In genomic region chr11:93995111-93995719, GRCm38 (mm10) we compare ENCODE assay signal across 8 mouse cellular contexts. TPM values are rescaled to one million over a fixed set of nuclear protein-coding genes. Genes with fewer than 3 reads are reported as not detected.
A peak's percentile ranks its signal among the peaks of the same experiment; 100 is the strongest.
DNase-seq lines count a peak whose midpoint lies in the region; ATAC-seq lines count a peak whose summit lies in the region.

No protein-coding gene starts in this region.

- DNase-seq in T-cell, adult 2 months (ENCODE audit: low spot score) = peak; percentile 95
- DNase-seq in cerebellum, postnatal 36 days = peak; percentile 67 to 72
- DNase-seq in frontal cortex, postnatal 36 days (ENCODE audit: low spot score in 2 of 2) = peak; percentile 77 to 84
- peak; percentile 28 for DNase-seq in hindbrain, embryonic 14.5 days (ENCODE audit: low spot score)
- DNase-seq in layer of hippocampus, postnatal 36 days = peak; percentile 63 to 67
- peak; percentile 94 for DNase-seq in lung, postnatal 25 days (ENCODE audit: low spot score)
- DNase-seq in retina, embryonic 14.5 days (ENCODE audit: low spot score) = peak; percentile 38
- DNase-seq in thymus, postnatal 36 days = peak; percentile 59 to 76

- peak overlapping the region; percentile 93 for H3K27ac ChIP-seq in hindbrain, embryonic 14.5 days

- peaks cover 34% of the 10 kb centered on the region for H3K4me1 ChIP-seq in hindbrain, embryonic 14.5 days (replicated peaks; ENCODE audit: control insufficient read depth, insufficient read depth, low read length)

- WGBS in hindbrain, embryonic 14.5 days = 9% methylated on average over 15 of the region's 15 CpGs

- H3K36me3 ChIP-seq in hindbrain, embryonic 14.5 days (replicated peaks; ENCODE audit: control insufficient read depth, insufficient read depth) = no peaks in the 10 kb centered on the region

- H3K27me3 ChIP-seq in hindbrain, embryonic 14.5 days (ENCODE audit: control insufficient read depth, insufficient read depth, low read length) = no peaks in the 10 kb centered on the region

- H3K9ac ChIP-seq in hindbrain, embryonic 14.5 days = peak overlapping the region; percentile 55

- H3K4me2 ChIP-seq in hindbrain, embryonic 14.5 days (replicated peaks) = peak overlapping the region; percentile 81

- peak; percentile 28; the same call in 1 of the 2 replicates for ATAC-seq in hindbrain, embryonic 14.5 days (ENCODE audit: low FRiP score)

- peak overlapping the region; percentile 72 for H3K4me3 ChIP-seq in hindbrain, embryonic 14.5 days (replicated peaks; ENCODE audit: low read length)

- H3K9me3 ChIP-seq in hindbrain, embryonic 14.5 days (ENCODE audit: control insufficient read depth, low read length) = no peaks in the 10 kb centered on the region

RNA-seq across cellular contexts. Expression of gene Spag9, which starts 0.7 kb away (rescaled TPM):
- polyA plus RNA-seq in hindbrain, embryonic 14.5 days (2014; fragmentation: Nextera tagmentation; extraction: Ambion mirVana) = 120 and 121 TPM in 2 replicates
- total RNA-seq in layer of hippocampus, postnatal 36 days (2021) = 100 to 1,000 TPM; 217 to 221 TPM

RNA-seq across cellular contexts. Expression of gene Nme1, which starts 26.9 kb away (rescaled TPM):
- 359 and 412 TPM in 2 replicates for polyA plus RNA-seq in hindbrain, embryonic 14.5 days (2014; fragmentation: Nextera tagmentation; extraction: Ambion mirVana)
- 10 to 100 TPM; 56.9 to 82.9 TPM for total RNA-seq in layer of hippocampus, postnatal 36 days (2021)

RNA-seq across cellular contexts. Expression of gene Gm20390, which starts 27.1 kb away (rescaled TPM):
- polyA plus RNA-seq in hindbrain, embryonic 14.5 days (2014; fragmentation: Nextera tagmentation; extraction: Ambion mirVana) = 319 and 350 TPM in 2 replicates
- total RNA-seq in layer of hippocampus, postnatal 36 days (2021) = 100 to 1,000 TPM; 123 to 125 TPM

RNA-seq across cellular contexts. Expression of gene Nme2, which starts 39.2 kb away (rescaled TPM):
- polyA plus RNA-seq in hindbrain, embryonic 14.5 days (2014; fragmentation: Nextera tagmentation; extraction: Ambion mirVana) = 96.8 and 107 TPM in 2 replicates
- 10 to 100 TPM; 77.8 to 91.6 TPM for total RNA-seq in layer of hippocampus, postnatal 36 days (2021)

Comparison
In these comparisons a context has a peak if more than half of its experiments do, and no peak if none do; other contexts are left out.
1. Peak in every context shown above with its lines: DNase-seq, ATAC-seq, H3K4me3 ChIP-seq and H3K27ac ChIP-seq.
2. DNase-seq: peak in every context shown above with its lines; median percentile 95 in T-cell, adult 2 months; 94 in lung, postnatal 25 days; 80 in frontal cortex, postnatal 36 days; 70 in cerebellum, postnatal 36 days; 68 in thymus, postnatal 36 days; 65 in layer of hippocampus, postnatal 36 days; 38 in retina, embryonic 14.5 days; 28 in hindbrain, embryonic 14.5 days.